Mouse (Mus musculus) heart, adult 2 months (tissue): Measurements from ENCODE around the gene Elp4. TPM values are rescaled to one million over a fixed set of nuclear protein-coding genes. Genes with fewer than 3 reads are reported as not detected.

Experiments
- DNase-seq, 2 experiments: peaks; one replicate each; pipeline ENCODE4 v3.0.0; 2021
- H3K27ac ChIP-seq: fragments of 200-600 bp; 2 replicates; pipeline ENCODE4 v1.8.1; 2022
- H3K27me3 ChIP-seq: fragments of 200-500 bp; 2 replicates; pipeline ENCODE4 v1.6.1; 2012; ENCODE audit warnings: mild to moderate bottlenecking, low read length, inconsistent platforms, mixed read lengths; ENCODE audit not compliant: control insufficient read depth, insufficient read depth
- H3K36me3 ChIP-seq: fragments of 200-500 bp; 2 replicates; pipeline ENCODE4 v1.6.1; 2012; ENCODE audit warnings: low read length, inconsistent platforms; ENCODE audit not compliant: control insufficient read depth, insufficient read depth
- H3K4me1 ChIP-seq: fragments of 200-500 bp; 2 replicates; pipeline ENCODE4 v1.6.1; 2011; ENCODE audit warnings: low read length; ENCODE audit not compliant: control insufficient read depth, insufficient read depth
- H3K4me3 ChIP-seq: fragments of 200-600 bp; 2 replicates; pipeline ENCODE4 v1.8.1; 2022
- H3K79me2 ChIP-seq: fragments of 200-500 bp; replicated peaks from 2 replicates; pipeline ENCODE4 v1.6.1; 2012; ENCODE audit warnings: mild to moderate bottlenecking, inconsistent platforms, low read length, moderate library complexity, mixed read lengths; ENCODE audit not compliant: control insufficient read depth, insufficient read depth
- H3K9ac ChIP-seq: fragments of 200-500 bp; 2 replicates; pipeline ENCODE4 v1.6.1; 2012; ENCODE audit warnings: low read depth, mild to moderate bottlenecking, control low read depth, inconsistent platforms, low read length, mixed read lengths
- CTCF ChIP-seq: fragments of 200-600 bp; IDR thresholded peaks from 2 replicates; pipeline ENCODE4 v1.8.1; 2022; ENCODE audit warnings: antibody characterized with exemption, mild to moderate bottlenecking, moderate library complexity
- EP300 ChIP-seq: fragments of 200-500 bp; IDR thresholded peaks from 2 replicates; pipeline ENCODE4 v1.6.1; 2011; ENCODE audit warnings: low read depth, low read length, control low read depth; ENCODE audit not compliant: insufficient read depth
- POLR2A ChIP-seq: fragments of 200-500 bp; IDR thresholded peaks from 2 replicates; pipeline ENCODE4 v1.6.1; 2011; ENCODE audit warnings: mild to moderate bottlenecking, low read depth, low read length, control low read depth; ENCODE audit not compliant: insufficient read depth
- WGBS: fragments of 180-500 bp; shearing (Covaris S2); methylation state at CpG from one replicate; pipeline ENCODE4 v1.1.7; 2018; 5-methylcytosine and 5-hydroxymethylcytosine counted together
- intact Hi-C: fragments of 180-260 bp; cut with DNase I; formaldehyde crosslinking; loops from one replicate; pipeline ENCODE4 v1.15.1; 2025
- polyA plus RNA-seq: library from polyadenylated mRNA; depleted of rRNA; stranded (reverse); fragments of >200 nt; gene quantifications from 2 replicates; pipeline ENCODE4 v1.2.3, GENCODE M21; 2012
- total RNA-seq, 2 experiments: library from RNA; stranded (reverse); gene quantifications; 2 replicates each; pipeline ENCODE4 v1.2.3; 2021

Gene Elp4
- total and polyA plus RNA-seq, 3 experiments: 2.1 to 12.3 (median 11.2) TPM

GRCm38 (mm10) chr2:105916671-105917070 is 12.3 kb upstream of the Elp4 start:
- peaks cover 4% of the 10 kb centered on the region for H3K79me2 ChIP-seq
- intact Hi-C loops: no loop called here
- 89% methylated on average over 1 of the region's 1 CpGs for WGBS
- TF ChIP-seq EP300: no peak
- no peak for TF ChIP-seq POLR2A
- no peak for TF ChIP-seq CTCF
- no peaks in the 10 kb centered on the region for H3K36me3 ChIP-seq
- no peak overlapping the region for H3K9ac ChIP-seq
- DNase-seq: no peak
- H3K4me3 ChIP-seq: no peak overlapping the region
- no peak overlapping the region for H3K27ac ChIP-seq
- 0 out of 2 replicates have a peak, but pooled peaks cover 1% of the 10 kb centered on the region for H3K27me3 ChIP-seq
- no peaks in the 10 kb centered on the region for H3K4me1 ChIP-seq

DNA sequence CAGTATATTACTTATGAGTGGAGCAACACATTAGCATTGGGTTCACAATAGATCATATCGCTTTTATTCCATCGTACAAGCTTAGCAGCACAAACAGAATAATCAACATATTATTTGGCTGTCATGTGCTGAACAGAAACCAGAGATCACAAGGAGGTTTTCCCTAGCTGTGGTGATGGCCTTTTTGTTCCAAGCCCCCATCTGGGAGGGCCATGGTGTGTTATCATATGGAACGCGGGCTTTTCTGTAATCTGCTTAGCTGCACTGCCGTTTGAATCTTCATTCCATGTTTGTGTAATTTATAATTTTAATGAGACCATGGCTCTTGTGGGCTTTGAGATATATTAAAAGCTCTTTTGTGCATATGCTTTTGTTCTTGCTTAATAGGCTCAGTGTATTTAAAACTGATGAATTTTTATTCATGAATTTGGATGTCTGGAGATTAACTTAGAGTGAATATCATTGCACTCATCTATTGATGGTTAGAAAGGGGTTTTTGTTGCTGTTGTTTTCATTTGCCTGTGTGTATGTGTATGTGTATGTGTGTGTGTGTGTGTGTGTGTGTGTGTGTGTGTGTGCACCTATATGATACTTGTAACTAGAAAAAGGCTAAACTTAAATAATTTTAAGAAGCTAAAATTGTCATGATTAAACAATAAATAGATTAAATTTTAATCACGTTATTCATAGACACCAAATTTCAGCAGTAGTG is 9.4 kb upstream of the Elp4 start:
- intact Hi-C loops: no loop called here
- WGBS: 86% methylated on average over 6 of the region's 6 CpGs

DNA sequence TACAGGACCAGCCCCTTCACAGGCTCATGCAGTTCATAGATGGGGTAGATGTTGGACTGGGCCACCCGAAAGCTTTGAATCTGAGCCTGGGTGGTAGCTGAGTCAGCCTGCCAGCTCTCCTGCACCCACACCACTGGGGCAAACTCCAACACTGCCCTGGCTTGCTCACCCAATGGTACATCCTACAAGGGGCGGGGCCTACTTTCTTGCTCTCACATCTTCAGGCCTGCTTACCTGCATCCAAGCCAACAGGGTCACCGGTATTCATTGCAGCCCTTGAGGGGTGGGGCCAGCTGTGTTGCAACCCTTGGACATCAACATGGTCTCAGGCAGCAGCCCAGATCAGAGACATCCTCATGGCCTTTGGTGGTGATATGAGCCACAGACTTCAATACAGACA is 6.2 kb upstream of the Elp4 start:
- Histone ChIP-seq H3K79me2 (peaks cover 4% of the 10 kb centered on the region), H3K27ac (no peak overlapping the region), H3K4me3 (no peak overlapping the region), H3K27me3 (0 out of 2 replicates have a peak, but pooled peaks cover 1% of the 10 kb centered on the region), H3K36me3 (no peaks in the 10 kb centered on the region; the same call in 1 of the 2 replicates), H3K9ac (no peak overlapping the region), H3K4me1 (no peaks in the 10 kb centered on the region)
- intact Hi-C loops: no loop called here
- no peak for DNase-seq
- 90% methylated on average over 3 of the region's 3 CpGs for WGBS
- no peak for TF ChIP-seq CTCF
- TF ChIP-seq EP300: no peak
- no peak for TF ChIP-seq POLR2A

More for the DNA sequence above, 9.4 kb upstream of the Elp4 start:
- H3K27me3 ChIP-seq: 0 out of 2 replicates have a peak, but pooled peaks cover 1% of the 10 kb centered on the region
- H3K4me1 ChIP-seq: no peaks in the 10 kb centered on the region
- peaks cover 4% of the 10 kb centered on the region for H3K79me2 ChIP-seq
- no peaks in the 10 kb centered on the region for H3K36me3 ChIP-seq
- DNase-seq: no peak
- H3K4me3 ChIP-seq: no peak overlapping the region
- H3K9ac ChIP-seq: no peak overlapping the region
- H3K27ac ChIP-seq: no peak overlapping the region
- TF ChIP-seq CTCF: no peak
- no peak for TF ChIP-seq EP300
- TF ChIP-seq POLR2A: no peak

DNA sequence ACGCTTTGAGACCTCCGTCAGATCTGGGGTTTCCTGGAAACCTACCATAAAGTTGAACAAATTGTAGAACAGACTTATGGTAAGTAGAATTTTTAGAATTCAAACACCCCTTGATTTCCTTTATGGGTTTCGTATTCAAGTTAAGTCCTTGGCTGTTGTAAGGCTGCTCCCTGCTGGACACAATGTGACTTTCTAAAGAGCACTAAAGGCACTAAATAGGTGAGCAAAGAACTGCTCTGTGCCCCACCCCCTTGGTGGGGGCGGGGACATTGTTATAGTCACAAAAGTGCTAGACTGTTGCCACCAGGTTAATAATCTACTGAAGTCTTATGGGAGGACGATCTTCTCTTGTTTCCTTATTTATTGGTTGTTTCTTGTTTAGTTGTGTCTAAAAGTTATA is 4.0 kb upstream of the Elp4 start:
- DNase-seq: no peak
- Histone ChIP-seq H3K27ac (no peak overlapping the region), H3K27me3 (no peaks in the 10 kb centered on the region), H3K4me1 (no peaks in the 10 kb centered on the region; the same call in 1 of the 2 replicates), H3K36me3 (no peaks in the 10 kb centered on the region; the same call in 1 of the 2 replicates), H3K4me3 (no peak overlapping the region), H3K79me2 (peaks cover 1% of the 10 kb centered on the region), H3K9ac (no peak overlapping the region)
- WGBS: 91% methylated on average over 5 of the region's 5 CpGs
- intact Hi-C loops: loop anchor here (10.0 kb wide), 2 partner anchors 224 to 294 kb away; no protein-coding TSS in a partner anchor
- TF ChIP-seq POLR2A: no peak
- TF ChIP-seq CTCF: peak; percentile 51

GRCm38 (mm10) chr2:105904757-105905146 is 388 bp upstream of the Elp4 start:
- no peak for DNase-seq
- WGBS: 0% methylated on average over 12 of the region's 12 CpGs
- Histone ChIP-seq H3K79me2 (peaks cover 1% of the 10 kb centered on the region), H3K4me1 (no peaks in the 10 kb centered on the region; the same call in 1 of the 2 replicates), H3K27ac (peak overlapping the region; percentile 90), H3K27me3 (no peaks in the 10 kb centered on the region), H3K9ac (peak overlapping the region; percentile 92), H3K4me3 (peak overlapping the region; percentile 73), H3K36me3 (no peaks in the 10 kb centered on the region; the same call in 1 of the 2 replicates)
- intact Hi-C loops: loop anchor here (5.0 to 10.0 kb wide), 3 partner anchors 98 to 290 kb away; partner anchors contain the start of gene Dnajc24
- TF ChIP-seq POLR2A (no peak), EP300 (no peak), CTCF (no peak)

GRCm38 (mm10) chr2:105890816-105891215 is 13.5 kb downstream of the Elp4 start:
- no peak overlapping the region for H3K4me3 ChIP-seq
- H3K79me2 ChIP-seq: no peaks in the 10 kb centered on the region
- H3K36me3 ChIP-seq: no peaks in the 10 kb centered on the region
- no peak for TF ChIP-seq EP300
- TF ChIP-seq CTCF: no peak
- no peaks in the 10 kb centered on the region for H3K4me1 ChIP-seq
- no peak for DNase-seq
- no peak overlapping the region for H3K9ac ChIP-seq
- H3K27me3 ChIP-seq: no peaks in the 10 kb centered on the region
- no peak overlapping the region for H3K27ac ChIP-seq
- intact Hi-C loops: no loop called here
